Comparison of ENCODE assay signal across 19 mouse cellular contexts in the genomic region with DNA sequence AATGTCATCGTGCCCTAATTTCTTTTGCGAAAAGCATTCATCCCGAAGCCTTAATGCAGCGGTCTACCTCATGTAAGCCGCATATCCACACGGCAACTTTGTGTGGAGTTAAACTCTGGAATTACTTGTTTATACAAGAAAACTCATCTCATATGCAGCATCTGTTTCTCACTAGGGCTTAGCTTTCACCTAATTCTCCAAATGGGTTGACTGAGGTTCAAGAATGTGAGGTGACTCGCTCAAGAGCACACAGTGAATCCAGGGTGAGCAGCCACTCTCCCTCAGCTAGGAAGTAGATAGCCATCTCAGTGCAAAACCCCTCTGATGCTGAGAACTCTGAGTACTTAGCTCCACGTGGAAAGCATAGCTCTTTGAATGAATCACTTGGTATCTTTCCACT.
"Had no signal": no experiment of that assay in that cellular context is flagged by ENCODE, and none has a peak within 500 bp of the region (broad histone marks: within the 10 kb centered on the region; RNA-seq: fewer than 3 reads in every experiment).

No protein-coding gene starts in this region.

- H3K4me2 ChIP-seq: lung, embryonic 15.5 days; midbrain, embryonic 11.5 days; midbrain, embryonic 13.5 days; midbrain, embryonic 15.5 days; neural tube, embryonic 12.5 days; stomach, embryonic 15.5 days had no signal

- H3K27me3 ChIP-seq: lung, embryonic 15.5 days; megakaryocyte, embryonic 14.5 days; midbrain, embryonic 13.5 days; midbrain, embryonic 15.5 days; neural tube, embryonic 12.5 days; stomach, embryonic 15.5 days had no signal

- H3K9ac ChIP-seq: lung, embryonic 15.5 days; midbrain, embryonic 13.5 days; midbrain, embryonic 15.5 days; neural tube, embryonic 12.5 days; stomach, embryonic 15.5 days had no signal

- H3K27ac ChIP-seq: lung, embryonic 15.5 days; macrophage; midbrain, embryonic 13.5 days; midbrain, embryonic 15.5 days; neural tube, embryonic 12.5 days; stomach, embryonic 15.5 days; stomach, postnatal 0 days had no signal

- H3K4me3 ChIP-seq: lung, embryonic 15.5 days; megakaryocyte, embryonic 14.5 days; midbrain, embryonic 13.5 days; midbrain, embryonic 15.5 days; neural tube, embryonic 12.5 days; stomach, embryonic 15.5 days had no signal

- H3K9me3 ChIP-seq: lung, embryonic 15.5 days; megakaryocyte, embryonic 14.5 days; midbrain, embryonic 13.5 days; midbrain, embryonic 15.5 days; neural tube, embryonic 12.5 days; stomach, embryonic 15.5 days had no signal

- H3K4me1 ChIP-seq: lung, embryonic 15.5 days; megakaryocyte, embryonic 14.5 days; midbrain, embryonic 13.5 days; midbrain, embryonic 15.5 days; neural tube, embryonic 12.5 days; stomach, embryonic 15.5 days had no signal

- ATAC-seq: lung, postnatal 0 days; midbrain, embryonic 13.5 days; midbrain, embryonic 15.5 days had no signal

- H3K36me3 ChIP-seq: lung, embryonic 15.5 days; midbrain, embryonic 13.5 days; midbrain, embryonic 15.5 days; neural tube, embryonic 12.5 days; stomach, embryonic 15.5 days had no signal

- DNase-seq: lung, adult 2 months; lung, postnatal 14 days; lung, postnatal 36 days; retina, postnatal 1 day; right cerebral cortex, adult 18-20 months; right cerebral cortex, postnatal 25 days; thymus, adult 2 months; thymus, postnatal 25 days; thymus, postnatal 4 days had no signal
